Mouse (Mus musculus) MEL (cell line): ENCODE data around the gene Rsph1. TPM values are rescaled to one million over a fixed set of nuclear protein-coding genes. Genes with fewer than 3 reads are reported as not detected.

Experiments
- DNase-seq: peaks from one replicate; pipeline ENCODE4 v3.0.0; 2011; ENCODE audit warnings: low read depth, low spot score
- H3K27ac ChIP-seq: 2 replicates; pipeline ENCODE4 v1.5.1; 2012; ENCODE audit warnings: low read depth, mild to moderate bottlenecking, control low read depth, low read length, moderate library complexity; ENCODE audit not compliant: control insufficient read depth
- H3K27me3 ChIP-seq, 2 experiments: fragments of 150-350 bp in 1 of 2; sonication (generic) in 1 of 2; 2 replicates each; pipeline ENCODE4 v1.6.1; 2012; ENCODE audit warnings: low read length in 2 of 2, mild to moderate bottlenecking in 2 of 2, improper control_type of control experiment in 1 of 2, moderate library complexity in 1 of 2; ENCODE audit not compliant: insufficient read depth in 2 of 2, control insufficient read depth in 1 of 2
- H3K36me3 ChIP-seq, 2 experiments: 2 replicates each; pipeline ENCODE4 v1.6.1; 2012 to 2014; ENCODE audit warnings: low read length in 2 of 2, improper control_type of control experiment in 1 of 2, inconsistent platforms in 1 of 2, mild to moderate bottlenecking in 1 of 2; ENCODE audit not compliant: insufficient read depth in 2 of 2, control insufficient read depth in 1 of 2
- H3K4me1 ChIP-seq, 2 experiments: fragments of 150-350 bp in 1 of 2; sonication (generic) in 1 of 2; 2 replicates each; pipeline ENCODE4 v1.6.1; 2012; ENCODE audit warnings: low read length in 2 of 2, improper control_type of control experiment in 1 of 2, mild to moderate bottlenecking in 1 of 2; ENCODE audit not compliant: insufficient read depth in 2 of 2, control insufficient read depth in 1 of 2
- H3K4me3 ChIP-seq, 2 experiments: fragments of 150-350 bp in 1 of 2; sonication (generic) in 1 of 2; 2 replicates each; pipeline ENCODE4 v1.5.1; 2012; ENCODE audit warnings: low read depth in 2 of 2, low read length in 2 of 2, mild to moderate bottlenecking in 2 of 2, moderate library complexity in 2 of 2, control low read depth in 1 of 2, improper control_type of control experiment in 1 of 2; ENCODE audit not compliant: control insufficient read depth in 1 of 2, insufficient read depth in 1 of 2
- H3K79me2 ChIP-seq: 2 replicates; pipeline ENCODE4 v1.6.1; 2012; ENCODE audit warnings: mild to moderate bottlenecking, low read length, moderate library complexity; ENCODE audit not compliant: control insufficient read depth, poor library complexity, insufficient read depth
- H3K9ac ChIP-seq: 2 replicates; pipeline ENCODE4 v1.6.1; 2012; ENCODE audit warnings: low read depth, mild to moderate bottlenecking, control low read depth, low read length, moderate library complexity; ENCODE audit not compliant: control insufficient read depth, poor library complexity, severe bottlenecking
- H3K9me3 ChIP-seq: fragments of 150-350 bp; sonication (generic); replicated peaks from 2 replicates; pipeline ENCODE4 v1.6.1; 2012; ENCODE audit warnings: mild to moderate bottlenecking, low read length, improper control_type of control experiment, moderate library complexity; ENCODE audit not compliant: insufficient read depth
- BHLHE40 ChIP-seq: IDR thresholded peaks from 2 replicates; pipeline ENCODE4 v1.6.1; 2012; ENCODE audit warnings: low read depth, mild to moderate bottlenecking, inconsistent platforms, low read length, improper control_type of control experiment, borderline replicate concordance
- CHD2 ChIP-seq: IDR thresholded peaks from 2 replicates; pipeline ENCODE4 v1.6.1; 2011; ENCODE audit warnings: low read length, improper control_type of control experiment
- CTCF ChIP-seq, 3 experiments: IDR thresholded peaks in 2 of 3; conservative IDR thresholded peaks in 1 of 3; 2 replicates each; pipeline ENCODE4 v1.5.1; 2011 to 2012; ENCODE audit warnings: low read length in 3 of 3, low read depth in 2 of 3, mild to moderate bottlenecking in 2 of 3, improper control_type of control experiment in 1 of 3, inconsistent platforms in 1 of 3, mixed read lengths in 1 of 3, moderate library complexity in 1 of 3; ENCODE audit not compliant: control insufficient read depth in 1 of 3, insufficient read depth in 1 of 3, poor library complexity in 1 of 3, severe bottlenecking in 1 of 3
- E2F4 ChIP-seq: IDR thresholded peaks from 2 replicates; pipeline ENCODE4 v1.6.1; 2011; ENCODE audit warnings: low read depth, low read length, improper control_type of control experiment, borderline replicate concordance
- ELF1 ChIP-seq: IDR thresholded peaks from 2 replicates; pipeline ENCODE4 v1.6.1; 2014; ENCODE audit warnings: low read depth, mild to moderate bottlenecking, inconsistent platforms, low read length, improper control_type of control experiment, moderate library complexity
- EP300 ChIP-seq, 2 experiments: IDR thresholded peaks; 2 replicates each; pipeline ENCODE4 v1.6.1; 2011; ENCODE audit warnings: improper control_type of control experiment in 2 of 2, low read length in 2 of 2, low read depth in 1 of 2, mild to moderate bottlenecking in 1 of 2
- ETS1 ChIP-seq: IDR thresholded peaks from 2 replicates; pipeline ENCODE4 v1.6.1; 2012; ENCODE audit warnings: low read depth, mild to moderate bottlenecking, inconsistent platforms, low read length, improper control_type of control experiment, moderate library complexity
- GABPA ChIP-seq: IDR thresholded peaks from 2 replicates; pipeline ENCODE4 v1.6.1; 2012; ENCODE audit warnings: low read depth, mild to moderate bottlenecking, inconsistent platforms, low read length, improper control_type of control experiment, moderate library complexity
- GATA1 ChIP-seq: IDR thresholded peaks from 2 replicates; pipeline ENCODE4 v1.6.1; 2011; ENCODE audit warnings: low read depth, low read length, improper control_type of control experiment
- HCFC1 ChIP-seq: IDR thresholded peaks from 2 replicates; pipeline ENCODE4 v1.6.1; 2012; ENCODE audit warnings: low read depth, mild to moderate bottlenecking, inconsistent platforms, low read length, improper control_type of control experiment, moderate library complexity
- JUND ChIP-seq: IDR thresholded peaks from 2 replicates; pipeline ENCODE4 v1.6.1; 2011; ENCODE audit warnings: low read depth, mild to moderate bottlenecking, improper control_type of control experiment, low read length
- KAT2A ChIP-seq: conservative IDR thresholded peaks from 2 replicates; pipeline ENCODE4 v1.6.1; 2012; ENCODE audit warnings: low read depth, low read length, improper control_type of control experiment, inconsistent platforms
- MAFK ChIP-seq: IDR thresholded peaks from 2 replicates; pipeline ENCODE4 v1.6.1; 2011; ENCODE audit warnings: low read depth, mild to moderate bottlenecking, low read length, improper control_type of control experiment, borderline replicate concordance
- MAX ChIP-seq: IDR thresholded peaks from 2 replicates; pipeline ENCODE4 v1.6.1; 2011; ENCODE audit warnings: low read length, improper control_type of control experiment
- MAZ ChIP-seq: IDR thresholded peaks from 2 replicates; pipeline ENCODE4 v1.6.1; 2012; ENCODE audit warnings: low read depth, mild to moderate bottlenecking, inconsistent platforms, low read length, improper control_type of control experiment
- MEF2A ChIP-seq: IDR thresholded peaks from 2 replicates; pipeline ENCODE4 v1.6.1; 2014; ENCODE audit warnings: low read depth, mild to moderate bottlenecking, inconsistent platforms, low read length, improper control_type of control experiment; ENCODE audit not compliant: poor library complexity, insufficient replicate concordance, severe bottlenecking; ENCODE audit errors: extremely low read depth
- MXI1 ChIP-seq: IDR thresholded peaks from 2 replicates; pipeline ENCODE4 v1.6.1; 2011; ENCODE audit warnings: mild to moderate bottlenecking, low read depth, low read length, improper control_type of control experiment
- MYB ChIP-seq: IDR thresholded peaks from 2 replicates; pipeline ENCODE4 v1.6.1; 2011; ENCODE audit warnings: mild to moderate bottlenecking, low read depth, low read length, improper control_type of control experiment
- MYC ChIP-seq: IDR thresholded peaks from 2 replicates; pipeline ENCODE4 v1.6.1; 2011; ENCODE audit warnings: low read depth, mild to moderate bottlenecking, low read length, improper control_type of control experiment, moderate library complexity
- NELFE ChIP-seq: IDR thresholded peaks from 2 replicates; pipeline ENCODE4 v1.6.1; 2011; ENCODE audit warnings: low read depth, low read length, improper control_type of control experiment
- NRF1 ChIP-seq: IDR thresholded peaks from 2 replicates; pipeline ENCODE4 v1.6.1; 2014; ENCODE audit warnings: low read depth, mild to moderate bottlenecking, inconsistent platforms, low read length, improper control_type of control experiment, moderate library complexity; ENCODE audit not compliant: poor library complexity, insufficient read depth, severe bottlenecking
- POLR2A ChIP-seq, 2 experiments: IDR thresholded peaks; 2 replicates each; pipeline ENCODE4 v1.6.1; 2011 to 2012; ENCODE audit warnings: low read length in 2 of 2, mild to moderate bottlenecking in 2 of 2, control low read depth in 1 of 2, improper control_type of control experiment in 1 of 2, low read depth in 1 of 2, moderate library complexity in 1 of 2; ENCODE audit not compliant: control insufficient read depth in 1 of 2, insufficient read depth in 1 of 2, poor library complexity in 1 of 2
- POLR2AphosphoS2 ChIP-seq: IDR thresholded peaks from 2 replicates; pipeline ENCODE4 v1.6.1; 2011; ENCODE audit warnings: low read length, improper control_type of control experiment
- POLR2AphosphoS5 ChIP-seq: IDR thresholded peaks from 2 replicates; pipeline ENCODE4 v1.6.1; 2012; ENCODE audit warnings: low read depth, borderline replicate concordance, mild to moderate bottlenecking, inconsistent platforms, low read length, moderate library complexity, mixed read lengths
- RAD21 ChIP-seq: IDR thresholded peaks from 2 replicates; pipeline ENCODE4 v1.6.1; 2011; ENCODE audit warnings: mild to moderate bottlenecking, low read depth, low read length, improper control_type of control experiment
- SIN3A ChIP-seq: IDR thresholded peaks from 2 replicates; pipeline ENCODE4 v1.6.1; 2012; ENCODE audit warnings: low read length, improper control_type of control experiment, inconsistent platforms
- SMC3 ChIP-seq: IDR thresholded peaks from 2 replicates; pipeline ENCODE4 v1.6.1; 2011; ENCODE audit warnings: low read depth, low read length, improper control_type of control experiment
- TAL1 ChIP-seq: IDR thresholded peaks from 2 replicates; pipeline ENCODE4 v1.6.1; 2012; ENCODE audit warnings: mild to moderate bottlenecking, inconsistent platforms, low read length, moderate library complexity, mixed read lengths
- TBP ChIP-seq: IDR thresholded peaks from 2 replicates; pipeline ENCODE4 v1.8.0; 2011; ENCODE audit warnings: low read depth, low read length, improper control_type of control experiment
- TCF12 ChIP-seq: IDR thresholded peaks from 2 replicates; pipeline ENCODE4 v1.6.1; 2014; ENCODE audit warnings: low read depth, mild to moderate bottlenecking, inconsistent platforms, low read length, improper control_type of control experiment, moderate library complexity
- UBTF ChIP-seq: IDR thresholded peaks from 2 replicates; pipeline ENCODE4 v1.6.1; 2012; ENCODE audit warnings: low read depth, mild to moderate bottlenecking, inconsistent platforms, low read length, improper control_type of control experiment, moderate library complexity, borderline replicate concordance; ENCODE audit not compliant: insufficient read depth
- USF2 ChIP-seq, 2 experiments: IDR thresholded peaks; 2 replicates each; pipeline ENCODE4 v1.6.1; 2011 to 2012; ENCODE audit warnings: improper control_type of control experiment in 2 of 2, low read length in 2 of 2, borderline replicate concordance in 1 of 2, inconsistent platforms in 1 of 2, low read depth in 1 of 2, mild to moderate bottlenecking in 1 of 2; ENCODE audit not compliant: insufficient read depth in 1 of 2
- ZC3H11A ChIP-seq: IDR thresholded peaks from 2 replicates; pipeline ENCODE4 v1.6.1; 2012; ENCODE audit warnings: low read depth, mild to moderate bottlenecking, inconsistent platforms, low read length, improper control_type of control experiment
- ZKSCAN1 ChIP-seq: IDR thresholded peaks from 2 replicates; pipeline ENCODE4 v1.6.1; 2012; ENCODE audit warnings: low read depth, mild to moderate bottlenecking, inconsistent platforms, low read length, improper control_type of control experiment, moderate library complexity
- ZMIZ1 ChIP-seq: IDR thresholded peaks from 2 replicates; pipeline ENCODE4 v1.6.1; 2012; ENCODE audit warnings: low read depth, mild to moderate bottlenecking, inconsistent platforms, low read length, improper control_type of control experiment, moderate library complexity
- ZNF384 ChIP-seq: IDR thresholded peaks from 2 replicates; pipeline ENCODE4 v1.6.1; 2012; ENCODE audit warnings: low read depth, mild to moderate bottlenecking, inconsistent platforms, low read length, improper control_type of control experiment
- polyA plus RNA-seq, 2 experiments: library from polyadenylated mRNA; stranded (reverse) in 1 of 2; unstranded in 1 of 2; fragments of >175 nt in 1 of 2; fragments of >200 nt in 1 of 2; gene quantifications; 2 replicates each; pipeline versions ENCODE4 v1.2.1 to v1.2.4; 2012; ENCODE audit warnings: low replicate concordance in 2 of 2, low read depth in 1 of 2; ENCODE audit not compliant: insufficient read length in 2 of 2, insufficient read depth in 1 of 2, missing spikeins in 1 of 2
- total RNA-seq: library from RNA; depleted of rRNA; stranded (reverse); fragments of 300-350 nt; gene quantifications from 2 replicates; pipeline ENCODE4 v1.2.3, GENCODE M21; 2012

The Rsph1 gene
- total and polyA plus RNA-seq, 3 experiments, result 1.3 to 3.6 TPM; not detected in 1

GRCm38 (mm10) chr17:31287216-31287615 lies 10.0 kb upstream of the Rsph1 start:
- H3K36me3 ChIP-seq, result peaks cover 0 to 7% of the 10 kb centered on the region in 2 experiments; a peak in 2 of 4 replicates
- TF ChIP-seq ZNF384 (no peak), POLR2AphosphoS2 (peak; percentile 83), UBTF (no peak), RAD21 (no peak), NELFE (peak; percentile 87), USF2 (IDR thresholded peaks at IDR 0.05; ENCODE audit: borderline replicate concordance in 1 of 2, insufficient read depth in 1 of 2, low read depth in 1 of 2, low read length in 2 of 2) (no peak), MXI1 (peak; percentile 83), GATA1 (0 out of 2 replicates have a peak, but pooled peaks have one; percentile 40), ZMIZ1 (peak; percentile 71), SIN3A (peak; percentile 81), CHD2 (no peak), MEF2A (no peak), MAFK (no peak), SMC3 (no peak), TAL1 (no peak), MAZ (no peak), JUND (no peak), TBP (peak; percentile 89), E2F4 (no peak), POLR2A (IDR thresholded peaks at IDR 0.05; ENCODE audit: control insufficient read depth in 1 of 2, insufficient read depth in 1 of 2, low read depth in 1 of 2, low read length in 2 of 2, poor library complexity in 1 of 2) (peak; percentile 37 to 95; a peak in 2 of 4 replicates), MYB (no peak), NRF1 (no peak), ELF1 (peak; percentile 77), POLR2AphosphoS5 (no peak), BHLHE40 (no peak), TCF12 (0 out of 2 replicates have a peak, but pooled peaks have one; percentile 18), MYC (peak; percentile 58; the same call in 1 of the 2 replicates), ETS1 (0 out of 2 replicates have a peak, but pooled peaks have one; percentile 3), CTCF (IDR thresholded peaks at IDR 0.05 in 2 of 3, conservative IDR thresholded peaks at IDR 0.05 in 1 of 3; ENCODE audit: control insufficient read depth in 1 of 3, insufficient read depth in 1 of 3, low read depth in 2 of 3, low read length in 3 of 3, poor library complexity in 1 of 3, severe bottlenecking in 1 of 3) (no peak), GABPA (no peak), MAX (0 out of 2 replicates have a peak, but pooled peaks have one; percentile 55), ZC3H11A (no peak), HCFC1 (peak; percentile 75; the same call in 1 of the 2 replicates), EP300 (IDR thresholded peaks at IDR 0.05; ENCODE audit: low read depth in 1 of 2, low read length in 2 of 2) (no peak), ZKSCAN1 (no peak), KAT2A (no peak)
- H3K79me2 ChIP-seq, result no peaks in the 10 kb centered on the region; the same call in 1 of the 2 replicates
- peak overlapping the region; percentile 60 for H3K27ac ChIP-seq
- H3K9ac ChIP-seq, result peak overlapping the region; percentile 85
- no peaks in the 10 kb centered on the region; a peak in 1 of 4 replicates for H3K27me3 ChIP-seq
- no peaks in the 10 kb centered on the region for H3K9me3 ChIP-seq
- H3K4me1 ChIP-seq, result peaks cover 4 to 22% of the 10 kb centered on the region in 2 experiments; a peak in 3 of 4 replicates
- peak overlapping the region; percentile 82 to 95 for H3K4me3 ChIP-seq
- DNase-seq, result peak; percentile 92
